Mouse (Mus musculus): ENCODE data around the gene Masp2. TPM values are rescaled to one million over a fixed set of nuclear protein-coding genes. Genes with fewer than 3 reads are reported as not detected.

Gene Masp2
- polyA plus RNA-seq, 1 experiment from 2014 or later: not detected

DNA sequence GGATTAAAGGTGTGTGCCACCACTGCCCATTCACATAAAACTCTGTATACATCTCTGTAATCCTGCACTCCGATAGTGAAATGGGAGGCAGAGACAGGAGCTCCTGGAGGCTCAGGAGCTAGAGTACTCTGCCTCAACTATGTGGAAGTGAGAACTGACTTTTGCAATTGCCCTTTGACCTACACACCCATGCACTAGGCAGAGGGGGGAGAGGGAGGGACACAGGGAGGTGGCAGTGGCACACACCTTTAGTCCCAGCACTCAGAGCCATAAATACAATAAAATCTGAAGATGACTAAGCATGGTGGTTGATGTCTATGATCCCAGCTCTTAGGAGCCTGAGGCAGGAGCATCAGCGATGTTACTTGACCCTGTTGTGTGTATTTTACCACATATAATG is 37.1 kb downstream of the Masp2 start:
- H3K4me1 ChIP-seq (replicated peaks; ENCODE audit: insufficient read depth, low read length): peaks cover 6% of the 10 kb centered on the region; the same call in 1 of the 2 replicates
- no peak overlapping the region for H3K4me3 ChIP-seq (replicated peaks; ENCODE audit: low read depth, low read length)
- H3K36me3 ChIP-seq (ENCODE audit: insufficient read depth, low read length): no peaks in the 10 kb centered on the region
- WGBS: 79% methylated on average over 2 of the region's 2 CpGs
- H3K9ac ChIP-seq (ENCODE audit: low read depth, low read length): no peak overlapping the region
- ATAC-seq (replicated peaks; ENCODE audit: low FRiP score, low read depth) (no peak), DNase-seq (ENCODE audit: low spot score) (no peak)
- TF ChIP-seq CTCF (IDR thresholded peaks at IDR 0.05; ENCODE audit: low read depth): no peak
- H3K9me3 ChIP-seq (replicated peaks; ENCODE audit: low read length): no peaks in the 10 kb centered on the region
- no peaks in the 10 kb centered on the region for H3K27me3 ChIP-seq (ENCODE audit: insufficient read depth, low read length)
- no peak overlapping the region for H3K4me2 ChIP-seq (ENCODE audit: low read length)
- no peak overlapping the region for H3K27ac ChIP-seq

DNA sequence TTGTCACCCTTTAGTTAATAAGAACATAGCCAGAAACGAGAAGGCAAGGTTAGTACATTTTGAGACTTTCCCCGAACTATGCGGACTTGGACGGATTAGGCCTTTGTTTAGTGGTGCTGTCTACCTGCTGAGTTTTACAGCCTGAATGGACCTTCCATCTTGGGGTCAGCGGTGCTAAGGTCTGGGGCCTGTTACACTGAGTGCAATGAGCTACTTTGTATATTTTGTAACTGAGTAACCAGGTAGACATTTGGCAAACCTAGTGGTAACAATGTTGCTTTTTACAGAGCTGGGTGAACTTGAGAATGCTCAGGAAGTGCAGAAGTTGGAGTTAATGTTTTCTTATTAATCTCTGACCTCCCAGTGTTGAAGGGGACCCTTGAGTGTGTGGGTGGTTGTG is 38.8 kb downstream of the Masp2 start:
- no peak overlapping the region for H3K4me2 ChIP-seq (ENCODE audit: low read length)
- H3K27ac ChIP-seq: peak overlapping the region; percentile 86
- no peak overlapping the region for H3K4me3 ChIP-seq (replicated peaks; ENCODE audit: low read depth, low read length)
- peak; percentile 44 for DNase-seq (ENCODE audit: low spot score)
- peak; percentile 84 for ATAC-seq (replicated peaks; ENCODE audit: low FRiP score, low read depth)
- H3K9me3 ChIP-seq (replicated peaks; ENCODE audit: low read length): no peaks in the 10 kb centered on the region
- no peak overlapping the region for H3K9ac ChIP-seq (ENCODE audit: low read depth, low read length)
- H3K27me3 ChIP-seq (ENCODE audit: insufficient read depth, low read length): no peaks in the 10 kb centered on the region
- peaks cover 6% of the 10 kb centered on the region; the same call in 1 of the 2 replicates for H3K4me1 ChIP-seq (replicated peaks; ENCODE audit: insufficient read depth, low read length)
- no peaks in the 10 kb centered on the region for H3K36me3 ChIP-seq (ENCODE audit: insufficient read depth, low read length)
- 53% methylated on average over 5 of the region's 5 CpGs for whole genome bisulfite sequencing
- peak; percentile 33; the same call in 1 of the 2 replicates for TF ChIP-seq CTCF (IDR thresholded peaks at IDR 0.05; ENCODE audit: low read depth)

DNA sequence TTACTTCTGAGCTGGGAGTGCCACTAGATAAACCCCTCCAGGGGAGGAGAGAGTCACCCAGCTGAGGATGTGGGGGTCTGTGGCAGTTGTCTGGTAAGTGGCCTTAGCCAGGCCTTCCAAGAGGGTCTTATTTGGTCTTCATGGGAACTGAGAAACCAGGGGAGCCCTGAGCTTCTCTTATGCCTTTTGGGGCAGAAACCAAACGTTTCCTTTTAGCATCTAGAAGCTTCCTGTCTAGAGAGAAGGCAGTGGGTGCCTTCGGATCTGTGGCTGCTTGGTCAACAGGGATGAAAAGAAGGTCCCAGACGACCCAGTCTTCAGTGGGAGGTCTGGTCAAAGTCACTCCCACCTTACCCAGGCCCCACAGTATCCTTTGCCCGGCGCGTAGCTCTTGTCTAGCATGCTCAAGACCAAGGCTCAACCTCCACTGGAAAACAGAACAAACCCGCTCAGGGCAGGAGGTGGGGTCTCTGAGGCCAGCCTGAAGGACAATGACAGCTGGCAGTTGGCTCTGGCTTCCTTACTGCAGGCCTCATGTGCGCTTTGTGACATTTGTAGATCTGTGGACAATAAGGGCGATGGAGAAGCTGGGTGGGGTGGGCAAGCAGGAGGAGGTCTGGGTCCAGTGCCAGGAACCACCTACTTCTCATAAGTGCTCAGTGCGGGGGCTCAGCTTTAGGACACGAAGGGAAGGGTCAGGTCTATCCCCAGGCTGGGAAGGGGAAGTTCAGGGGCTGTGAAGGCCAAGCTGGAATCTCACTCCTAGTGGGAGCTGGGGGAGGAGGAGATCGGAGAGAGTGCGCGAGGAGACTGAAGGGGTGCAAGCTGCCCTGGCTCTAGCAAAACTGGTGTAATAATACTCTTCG is 41.2 kb downstream of the Masp2 start, which contains the start of gene Gm572:
Gene Gm572, plus strand, starts transcription at position 27 of the 866 bp plus-strand sequence.
- Histone ChIP-seq H3K4me1 (replicated peaks; ENCODE audit: insufficient read depth, low read length) (peaks cover 6% of the 10 kb centered on the region; the same call in 1 of the 2 replicates), H3K9me3 (replicated peaks; ENCODE audit: low read length) (no peaks in the 10 kb centered on the region), H3K27ac (peak within 1 kb of the TSS; percentile 51), H3K9ac (ENCODE audit: low read depth, low read length) (no peak within 1 kb of the TSS), H3K27me3 (ENCODE audit: insufficient read depth, low read length) (no peaks in the 10 kb centered on the region), H3K4me2 (ENCODE audit: low read length) (peak within 1 kb of the TSS; percentile 44), H3K4me3 (replicated peaks; ENCODE audit: low read depth, low read length) (no peak within 1 kb of the TSS), H3K36me3 (ENCODE audit: insufficient read depth, low read length) (no peaks in the 10 kb centered on the region)
- TF ChIP-seq CTCF (IDR thresholded peaks at IDR 0.05; ENCODE audit: low read depth): no peak
- ATAC-seq (replicated peaks; ENCODE audit: low FRiP score, low read depth) (no peak), DNase-seq (ENCODE audit: low spot score) (no peak)
- WGBS: 59% methylated on average over 15 of the region's 15 CpGs

DNA sequence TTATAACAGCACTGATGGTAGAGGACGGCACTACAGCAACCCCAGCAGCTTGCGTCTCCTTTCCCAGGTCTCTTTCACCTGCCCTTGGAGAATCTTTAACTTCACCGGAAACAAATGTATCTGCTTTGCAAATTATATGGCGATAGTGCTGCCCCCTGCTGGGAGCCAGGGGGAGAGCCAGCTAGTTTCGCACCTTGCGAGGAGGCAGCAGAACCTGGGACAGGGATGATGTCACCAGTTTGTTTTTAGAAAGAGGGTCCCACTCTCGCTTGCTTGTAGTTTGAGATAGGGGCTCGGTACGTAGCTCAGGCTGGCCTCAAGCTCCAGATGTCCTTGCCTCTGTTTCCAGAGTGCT is 41.8 kb downstream of the Masp2 start:
- TF ChIP-seq CTCF (IDR thresholded peaks at IDR 0.05; ENCODE audit: low read depth): peak; percentile 90
- peak; percentile 69 for DNase-seq (ENCODE audit: low spot score)
- peak overlapping the region; percentile 51 for H3K27ac ChIP-seq
- 5% methylated on average over 9 of the region's 9 CpGs for whole genome bisulfite sequencing
- H3K36me3 ChIP-seq (ENCODE audit: insufficient read depth, low read length): no peaks in the 10 kb centered on the region
- peaks cover 6% of the 10 kb centered on the region; the same call in 1 of the 2 replicates for H3K4me1 ChIP-seq (replicated peaks; ENCODE audit: insufficient read depth, low read length)
- ATAC-seq (replicated peaks; ENCODE audit: low FRiP score, low read depth): peak; percentile 38; the same call in 1 of the 2 replicates
- no peak overlapping the region for H3K4me3 ChIP-seq (replicated peaks; ENCODE audit: low read depth, low read length)
- no peak overlapping the region for H3K9ac ChIP-seq (ENCODE audit: low read depth, low read length)
- H3K9me3 ChIP-seq (replicated peaks; ENCODE audit: low read length): no peaks in the 10 kb centered on the region
- no peaks in the 10 kb centered on the region for H3K27me3 ChIP-seq (ENCODE audit: insufficient read depth, low read length)
- peak overlapping the region; percentile 44 for H3K4me2 ChIP-seq (ENCODE audit: low read length)

DNA sequence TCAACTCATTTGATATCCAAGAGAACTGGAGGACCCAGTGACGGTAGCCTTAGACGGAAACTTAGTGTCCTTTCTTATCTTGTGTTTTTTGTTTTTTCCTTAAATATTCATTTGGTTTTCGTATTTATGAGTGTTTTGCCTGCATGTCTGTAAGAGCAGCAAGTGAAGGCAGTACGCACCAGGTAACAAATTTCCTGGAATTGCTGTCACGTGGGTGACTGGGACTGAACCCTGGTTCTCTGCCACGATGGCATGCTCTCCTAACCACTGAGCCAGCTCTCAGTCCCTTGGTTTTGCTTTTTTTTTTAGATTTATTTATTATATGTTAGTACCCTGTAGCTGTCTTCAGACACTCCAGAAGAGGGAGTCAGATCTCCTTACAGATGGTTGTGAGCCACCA is 42.6 kb downstream of the Masp2 start:
- no peak overlapping the region for H3K4me2 ChIP-seq (ENCODE audit: low read length)
- no peak for TF ChIP-seq CTCF (IDR thresholded peaks at IDR 0.05; ENCODE audit: low read depth)
- no peak overlapping the region for H3K4me3 ChIP-seq (replicated peaks; ENCODE audit: low read depth, low read length)

DNA sequence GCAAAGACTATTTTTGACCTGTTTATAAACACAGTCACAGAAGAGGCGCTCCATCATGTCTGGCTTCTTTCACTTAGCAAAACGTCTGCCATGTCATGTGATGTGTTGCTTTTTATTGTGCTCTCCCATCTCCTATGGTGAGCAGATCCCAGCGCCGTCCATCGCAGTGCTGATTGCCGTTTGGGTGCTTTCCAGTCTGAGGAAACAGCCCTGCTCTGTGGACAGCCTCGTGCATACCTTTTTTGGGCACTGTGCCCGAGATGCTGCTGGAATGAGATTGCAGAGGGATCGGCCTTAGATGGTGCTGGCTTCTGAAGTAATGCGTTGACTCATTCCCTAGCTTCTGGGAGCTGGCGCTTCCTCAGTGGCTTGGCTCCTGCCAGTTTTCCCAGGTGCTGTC is 44.3 kb downstream of the Masp2 start:
- WGBS: 56% methylated on average over 11 of the region's 11 CpGs
- Histone ChIP-seq H3K4me2 (ENCODE audit: low read length) (no peak overlapping the region), H3K27me3 (ENCODE audit: insufficient read depth, low read length) (no peaks in the 10 kb centered on the region), H3K4me1 (replicated peaks; ENCODE audit: insufficient read depth, low read length) (no peaks in the 10 kb centered on the region), H3K4me3 (replicated peaks; ENCODE audit: low read depth, low read length) (no peak overlapping the region), H3K9ac (ENCODE audit: low read depth, low read length) (no peak overlapping the region), H3K9me3 (replicated peaks; ENCODE audit: low read length) (no peaks in the 10 kb centered on the region), H3K36me3 (ENCODE audit: insufficient read depth, low read length) (no peaks in the 10 kb centered on the region), H3K27ac (no peak overlapping the region)
- no peak for TF ChIP-seq CTCF (IDR thresholded peaks at IDR 0.05; ENCODE audit: low read depth)
- no peak for DNase-seq (ENCODE audit: low spot score)
- ATAC-seq (replicated peaks; ENCODE audit: low FRiP score, low read depth): no peak

More for the DNA sequence above, 42.6 kb downstream of the Masp2 start:
- 85% methylated on average over 6 of the region's 6 CpGs for WGBS
- H3K9me3 ChIP-seq (replicated peaks; ENCODE audit: low read length): no peaks in the 10 kb centered on the region
- no peak for ATAC-seq (replicated peaks; ENCODE audit: low FRiP score, low read depth)
- H3K27ac ChIP-seq: no peak overlapping the region
- no peak for DNase-seq (ENCODE audit: low spot score)
- H3K4me1 ChIP-seq (replicated peaks; ENCODE audit: insufficient read depth, low read length): peaks cover 6% of the 10 kb centered on the region; the same call in 1 of the 2 replicates
- H3K9ac ChIP-seq (ENCODE audit: low read depth, low read length): no peak overlapping the region
- no peaks in the 10 kb centered on the region for H3K27me3 ChIP-seq (ENCODE audit: insufficient read depth, low read length)
- H3K36me3 ChIP-seq (ENCODE audit: insufficient read depth, low read length): no peaks in the 10 kb centered on the region

Data from kidney, postnatal 0 days (tissue).